Mouse (Mus musculus) splenic B cell, adult 2 months (primary cell): ENCODE data around the gene Atp8a2.
"Not testable (repeated sequence)": the region's sequence is repeated elsewhere in the genome, so short reads cannot be mapped to it uniquely, and the experiment has no call there.

Experiments
- DNase-seq: peaks from one replicate; pipeline ENCODE4 v3.0.0-alpha.2; 2011; ENCODE audit warnings: low read depth, low spot score
- H3K27me3 ChIP-seq: 2 replicates; pipeline ENCODE4 v1.6.1; 2012; ENCODE audit warnings: mild to moderate bottlenecking, low read length, moderate library complexity, mixed read lengths; ENCODE audit not compliant: control insufficient read depth, poor library complexity, insufficient read depth, severe bottlenecking
- H3K36me3 ChIP-seq: 2 replicates; pipeline ENCODE4 v1.6.1; 2012; ENCODE audit warnings: mild to moderate bottlenecking, low read length, moderate library complexity, mixed read lengths; ENCODE audit not compliant: control insufficient read depth, poor library complexity, insufficient read depth, severe bottlenecking

Gene Atp8a2

DNA sequence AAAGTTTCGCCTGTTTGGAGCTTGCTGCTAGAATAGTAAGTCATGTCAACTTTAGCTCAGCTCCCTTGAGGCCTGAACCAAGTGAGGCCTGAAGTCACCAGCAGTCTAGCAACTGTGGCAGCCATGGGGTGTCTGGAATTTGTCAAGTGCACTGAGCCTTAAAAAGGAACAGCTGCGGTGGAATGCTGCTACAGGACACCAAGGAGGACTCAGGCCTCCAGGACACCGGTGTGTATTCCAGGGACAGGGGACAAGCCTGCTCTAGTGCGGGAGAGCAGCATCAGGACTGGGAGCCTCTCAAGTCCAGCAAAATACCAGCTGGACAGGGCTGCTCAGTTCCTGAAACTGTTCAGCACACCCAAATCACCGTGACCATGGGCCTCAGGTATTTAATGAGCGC lies 457.5 kb downstream of the Atp8a2 start:
- Histone ChIP-seq H3K36me3 (no peaks in the 10 kb centered on the region), H3K27me3 (no peaks in the 10 kb centered on the region)
- peak; percentile 2 for DNase-seq

DNA sequence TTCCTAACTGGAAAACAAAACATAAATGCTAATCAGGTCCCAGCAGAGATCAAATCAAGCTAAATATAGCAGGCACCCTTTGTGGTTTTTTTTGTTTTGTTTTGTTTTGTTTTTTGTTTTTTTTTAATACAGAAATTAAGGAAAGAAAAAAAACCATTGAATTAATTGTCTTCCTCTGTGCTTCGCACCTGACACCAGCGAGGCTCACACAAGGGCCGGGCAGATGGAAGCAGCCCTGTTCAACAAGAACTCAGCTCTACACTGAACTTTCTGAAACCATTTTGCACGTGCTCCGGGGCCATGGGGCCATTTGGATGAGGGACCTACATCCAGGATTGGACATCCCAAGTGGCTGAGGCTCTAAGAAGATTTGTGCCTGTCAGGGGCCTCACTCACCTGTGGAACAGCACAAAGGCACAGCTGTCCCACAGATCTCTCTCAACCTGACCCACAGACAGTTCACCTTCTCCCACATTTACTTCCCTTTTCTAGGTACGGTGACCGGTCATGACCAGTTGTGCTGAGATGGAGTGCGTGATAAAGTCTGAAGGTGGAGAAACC lies 459.2 kb downstream of the Atp8a2 start:
- no peak for DNase-seq
- Histone ChIP-seq H3K36me3 (no peaks in the 10 kb centered on the region), H3K27me3 (no peaks in the 10 kb centered on the region)

DNA sequence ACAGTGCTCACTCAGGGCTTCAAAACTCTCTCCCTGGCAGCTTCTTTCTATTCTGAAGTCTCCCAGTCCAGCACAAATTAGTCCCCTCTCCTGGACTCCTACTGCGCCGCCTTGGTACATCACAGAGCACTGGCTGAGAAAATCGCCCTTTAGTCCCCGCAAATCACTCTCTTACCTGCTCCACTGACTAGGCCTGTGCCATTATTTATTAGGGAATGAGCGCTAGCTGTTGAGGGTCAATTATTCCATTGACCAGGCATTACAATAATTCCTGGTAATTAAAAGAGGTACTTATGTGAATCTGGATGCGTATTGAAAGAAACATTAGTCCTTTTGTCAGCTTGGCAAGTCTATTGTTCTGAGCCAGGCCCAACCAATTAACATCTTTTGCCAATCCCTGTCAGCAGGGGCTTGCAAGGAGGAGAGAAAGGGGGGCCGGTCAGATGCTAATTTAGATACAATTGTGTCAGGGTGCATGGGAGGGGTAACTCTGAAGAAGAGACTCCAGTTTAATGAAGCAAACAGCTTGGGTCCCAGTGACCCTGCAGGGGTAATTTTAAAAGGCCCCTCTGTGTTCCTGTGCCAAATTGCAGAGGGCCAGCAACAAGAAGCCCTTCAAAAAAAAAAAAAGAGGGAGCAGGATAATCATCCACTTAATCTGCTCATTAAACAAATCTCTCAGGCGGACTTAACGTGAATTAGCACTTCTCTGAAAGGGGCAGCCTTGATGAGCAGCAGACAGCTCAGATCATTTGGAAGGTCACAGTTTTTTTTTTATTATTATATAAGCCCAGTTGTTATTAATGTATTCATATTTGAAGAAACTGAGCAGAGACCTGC lies 459.9 kb downstream of the Atp8a2 start:
- Histone ChIP-seq H3K36me3 (no peaks in the 10 kb centered on the region), H3K27me3 (no peaks in the 10 kb centered on the region)
- no peak for DNase-seq

DNA sequence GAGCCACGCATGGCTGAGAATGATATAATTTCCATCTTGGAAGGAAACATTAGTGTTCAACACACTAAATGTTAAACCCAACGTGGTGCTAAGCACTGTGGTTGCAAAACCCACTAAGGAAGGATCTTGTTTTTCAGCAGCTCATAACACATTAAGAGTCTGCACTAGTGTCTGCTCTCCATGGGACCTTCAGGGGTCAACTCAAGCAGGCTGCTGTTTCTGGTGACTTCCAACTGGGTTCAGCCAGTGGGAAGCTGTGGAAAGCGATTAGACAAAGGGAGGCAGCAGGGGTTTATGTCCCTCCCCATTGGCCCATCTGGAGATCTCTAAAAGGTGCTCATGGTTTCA lies 467.0 kb downstream of the Atp8a2 start:
- Histone ChIP-seq H3K36me3 (no peaks in the 10 kb centered on the region), H3K27me3 (no peaks in the 10 kb centered on the region)
- no peak for DNase-seq

DNA sequence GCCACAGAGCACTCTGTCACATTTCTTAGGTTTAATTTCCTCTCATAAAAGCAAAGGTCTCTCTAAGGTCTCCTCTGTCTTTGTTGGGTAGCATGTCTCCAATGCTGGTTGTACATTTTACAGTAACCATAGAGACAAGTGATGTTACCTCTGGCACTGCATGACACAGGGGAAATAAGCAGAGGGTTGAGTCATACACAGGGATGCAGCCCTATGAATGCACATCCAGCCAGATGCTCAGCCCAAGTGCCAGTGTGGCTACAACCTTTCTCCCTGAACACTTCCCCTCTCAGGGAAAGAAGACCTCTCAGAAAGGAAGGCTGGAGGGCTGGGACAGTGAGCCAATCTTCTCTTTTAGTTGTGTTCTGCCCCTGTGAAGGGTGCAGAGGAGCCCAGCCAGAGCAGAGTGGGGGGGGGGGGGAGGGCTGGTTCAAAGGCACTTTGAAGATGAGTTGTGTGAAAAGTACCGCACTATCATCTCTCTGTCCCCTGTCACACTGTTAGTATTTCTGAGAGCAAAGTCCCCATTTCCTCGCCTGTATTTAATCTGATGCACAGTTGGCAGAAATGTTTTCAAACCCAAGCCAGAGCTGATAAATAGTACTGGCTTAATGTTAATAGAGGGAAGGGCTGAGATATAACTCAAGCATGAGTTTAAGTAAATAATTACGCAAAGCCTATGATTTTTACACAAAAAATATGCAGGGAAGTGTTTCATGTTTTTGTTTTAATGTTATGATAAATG lies 467.5 kb downstream of the Atp8a2 start:
- no peaks in the 10 kb centered on the region for H3K36me3 ChIP-seq
- no peak for DNase-seq

DNA sequence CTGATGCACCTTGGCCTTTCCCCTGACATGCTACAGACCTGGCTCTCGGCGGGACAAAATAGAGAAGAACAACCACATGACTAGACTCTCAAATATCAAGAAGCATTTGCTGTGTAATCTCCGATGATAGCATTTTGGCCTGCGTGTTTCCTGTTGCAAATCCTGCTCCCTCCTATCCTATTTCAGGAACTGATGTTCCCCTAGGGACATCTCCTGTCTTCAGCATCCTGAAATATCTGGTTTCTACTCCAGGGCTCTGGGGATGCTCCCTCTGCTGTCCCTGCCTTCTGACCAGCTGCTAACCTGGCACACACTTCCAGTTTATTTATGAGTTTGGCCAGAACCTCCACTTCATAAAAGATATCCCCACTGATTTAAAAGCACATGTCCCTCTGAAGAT lies 470.0 kb downstream of the Atp8a2 start:
- no peak for DNase-seq
- H3K36me3 ChIP-seq = no peaks in the 10 kb centered on the region
- no peaks in the 10 kb centered on the region for H3K27me3 ChIP-seq

More for the DNA sequence above, 467.5 kb downstream of the Atp8a2 start:
- H3K27me3 ChIP-seq = no peaks in the 10 kb centered on the region

DNA sequence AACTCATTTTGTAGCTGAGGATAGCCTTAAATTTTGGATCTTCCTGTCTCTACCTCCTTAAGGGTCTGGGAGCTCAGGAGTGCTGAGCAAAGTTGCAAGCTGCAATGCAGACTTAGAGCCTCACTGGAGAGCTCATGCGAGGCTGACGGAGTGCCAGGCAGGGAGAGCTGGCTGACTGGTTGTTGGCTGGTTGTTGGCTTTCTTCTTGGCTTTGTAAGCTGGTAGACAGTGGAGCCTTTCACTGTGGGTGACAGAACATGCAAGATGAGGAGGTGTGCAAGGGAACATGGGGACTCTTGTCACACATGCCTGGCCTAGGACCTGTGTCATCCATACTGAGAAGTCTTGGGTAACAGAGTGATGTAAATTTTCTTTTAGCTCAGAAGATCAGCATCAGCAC lies 473.8 kb downstream of the Atp8a2 start:
- no peak for DNase-seq
- H3K36me3 ChIP-seq = no peaks in the 10 kb centered on the region
- no peaks in the 10 kb centered on the region for H3K27me3 ChIP-seq

DNA sequence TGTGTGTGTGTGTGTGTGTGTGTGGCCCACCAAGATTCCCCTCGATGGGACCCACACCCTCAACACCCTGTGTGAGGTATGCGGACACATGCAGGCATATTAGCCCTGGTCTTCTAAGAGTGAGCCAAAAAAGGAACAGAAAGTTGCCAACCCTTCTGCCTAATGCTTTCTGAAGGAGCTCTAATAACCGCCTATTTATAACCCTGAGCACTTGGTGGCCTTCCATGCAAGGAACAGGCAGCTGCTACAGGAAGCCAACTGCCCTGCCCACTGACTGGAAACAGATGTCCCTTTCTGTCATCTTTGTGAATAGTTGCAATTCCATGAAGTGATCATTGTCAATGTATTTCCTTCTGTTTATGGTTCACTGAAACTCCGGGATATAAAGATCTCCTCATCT lies 475.0 kb downstream of the Atp8a2 start:
- peak; percentile 18 for DNase-seq
- no peaks in the 10 kb centered on the region for H3K36me3 ChIP-seq
- H3K27me3 ChIP-seq = no peaks in the 10 kb centered on the region

DNA sequence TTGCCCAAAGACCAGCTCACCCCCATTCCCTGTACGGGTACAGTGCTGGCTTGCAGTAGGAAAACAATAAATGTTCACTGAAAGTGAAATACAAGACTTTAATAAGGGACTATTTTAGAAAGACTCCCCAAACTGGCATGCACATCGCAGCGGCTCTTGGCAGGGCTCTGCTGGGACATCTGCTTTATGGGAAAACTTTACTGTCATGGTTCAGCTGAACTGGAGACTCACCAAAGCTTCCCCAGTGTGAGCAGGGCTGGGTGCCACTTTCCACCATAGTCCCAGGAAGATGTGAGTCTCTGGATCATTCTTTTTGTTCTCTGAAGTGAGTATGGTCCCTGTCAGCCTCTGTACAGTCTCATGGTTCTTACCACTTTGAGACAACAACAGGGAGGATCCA lies 475.6 kb downstream of the Atp8a2 start:
- no peaks in the 10 kb centered on the region for H3K27me3 ChIP-seq
- no peaks in the 10 kb centered on the region for H3K36me3 ChIP-seq
- DNase-seq = no peak

DNA sequence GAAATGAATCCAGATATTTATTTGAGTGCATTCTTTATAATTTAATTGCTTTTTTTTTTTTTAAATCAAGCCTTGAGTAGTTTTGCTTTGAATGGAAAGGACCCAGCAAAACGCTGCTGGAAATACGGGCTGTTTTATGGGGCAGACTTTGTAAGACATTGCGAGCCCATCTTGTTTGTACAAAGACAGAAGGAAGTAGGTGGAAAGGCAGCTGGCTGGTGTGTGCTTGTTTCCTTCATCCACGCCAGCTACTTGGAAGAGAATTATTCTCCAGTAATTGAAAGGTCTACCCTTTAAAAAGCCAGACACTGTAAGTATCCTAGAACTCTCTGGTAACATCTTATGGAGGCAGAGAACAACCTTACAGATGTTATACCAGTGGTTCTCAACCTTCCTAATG lies 476.6 kb downstream of the Atp8a2 start:
- DNase-seq = no peak
- no peaks in the 10 kb centered on the region for H3K36me3 ChIP-seq
- H3K27me3 ChIP-seq = no peaks in the 10 kb centered on the region

DNA sequence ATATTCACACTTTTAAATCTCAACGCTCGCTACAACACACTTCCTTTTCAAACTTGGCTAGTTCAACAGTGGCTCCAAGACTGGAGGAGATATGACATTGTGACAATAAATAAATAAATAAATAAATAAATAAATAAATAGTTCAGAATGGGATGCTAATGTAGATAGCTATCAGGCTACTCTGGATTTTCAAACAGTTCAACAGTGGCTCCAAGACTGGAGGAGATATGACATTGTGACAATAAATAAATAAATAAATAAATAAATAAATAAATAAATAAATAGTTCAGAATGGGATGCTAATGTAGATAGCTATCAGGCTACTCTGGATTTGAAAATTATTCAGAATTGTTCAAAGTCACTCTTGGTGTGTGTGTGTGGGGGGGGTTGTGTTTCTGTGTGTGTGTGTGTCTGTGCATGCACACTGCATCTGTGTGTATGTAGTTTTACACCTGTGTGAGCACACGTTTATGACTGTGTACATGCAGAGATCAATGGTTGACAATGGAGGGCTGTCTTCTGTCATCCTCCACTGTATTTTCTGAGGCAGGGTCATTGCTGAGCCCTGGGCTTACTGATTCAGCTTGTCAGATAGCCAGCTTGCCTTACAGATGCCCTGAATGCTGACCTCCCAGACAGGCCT lies 480.4 kb downstream of the Atp8a2 start:
- not testable (repeated sequence) for DNase-seq, H3K36me3 ChIP-seq, H3K27me3 ChIP-seq

DNA sequence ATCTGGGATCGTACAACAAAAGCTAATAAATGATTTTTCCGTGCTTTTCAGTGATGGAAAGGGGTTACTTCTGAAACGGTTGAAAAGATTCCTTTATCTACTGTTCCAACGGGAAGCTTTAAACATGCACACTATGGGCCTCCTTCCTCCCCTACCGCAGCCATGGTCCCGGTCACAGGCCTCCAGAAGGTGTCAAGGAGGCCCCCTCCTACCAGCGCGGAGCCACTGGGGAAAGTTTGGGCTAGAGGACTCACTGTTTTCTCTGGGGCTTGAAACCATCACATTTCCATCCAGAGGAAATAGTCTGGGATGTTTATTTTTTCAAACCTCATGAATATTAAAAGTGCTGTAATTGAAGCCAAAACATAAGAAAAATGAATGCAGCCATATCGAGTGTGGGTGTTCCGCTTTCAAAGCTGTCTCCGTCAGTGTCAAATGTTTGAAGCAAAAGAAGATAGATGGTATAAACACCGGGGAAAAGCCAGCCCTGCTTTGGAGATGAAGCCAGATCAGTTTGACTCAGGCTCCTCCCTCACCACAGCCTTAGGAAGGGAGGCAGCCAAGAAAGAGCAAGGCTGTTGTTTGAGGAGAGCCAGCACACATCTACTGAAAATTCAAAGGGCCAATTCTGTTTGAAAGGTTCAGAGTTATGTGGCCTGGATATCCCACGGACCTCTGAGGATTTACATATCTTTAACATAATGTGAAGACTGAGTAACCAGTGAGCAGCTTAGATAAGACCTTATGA lies 481.1 kb downstream of the Atp8a2 start:
- Histone ChIP-seq H3K27me3 (no peaks in the 10 kb centered on the region), H3K36me3 (no peaks in the 10 kb centered on the region)
- DNase-seq = no peak

DNA sequence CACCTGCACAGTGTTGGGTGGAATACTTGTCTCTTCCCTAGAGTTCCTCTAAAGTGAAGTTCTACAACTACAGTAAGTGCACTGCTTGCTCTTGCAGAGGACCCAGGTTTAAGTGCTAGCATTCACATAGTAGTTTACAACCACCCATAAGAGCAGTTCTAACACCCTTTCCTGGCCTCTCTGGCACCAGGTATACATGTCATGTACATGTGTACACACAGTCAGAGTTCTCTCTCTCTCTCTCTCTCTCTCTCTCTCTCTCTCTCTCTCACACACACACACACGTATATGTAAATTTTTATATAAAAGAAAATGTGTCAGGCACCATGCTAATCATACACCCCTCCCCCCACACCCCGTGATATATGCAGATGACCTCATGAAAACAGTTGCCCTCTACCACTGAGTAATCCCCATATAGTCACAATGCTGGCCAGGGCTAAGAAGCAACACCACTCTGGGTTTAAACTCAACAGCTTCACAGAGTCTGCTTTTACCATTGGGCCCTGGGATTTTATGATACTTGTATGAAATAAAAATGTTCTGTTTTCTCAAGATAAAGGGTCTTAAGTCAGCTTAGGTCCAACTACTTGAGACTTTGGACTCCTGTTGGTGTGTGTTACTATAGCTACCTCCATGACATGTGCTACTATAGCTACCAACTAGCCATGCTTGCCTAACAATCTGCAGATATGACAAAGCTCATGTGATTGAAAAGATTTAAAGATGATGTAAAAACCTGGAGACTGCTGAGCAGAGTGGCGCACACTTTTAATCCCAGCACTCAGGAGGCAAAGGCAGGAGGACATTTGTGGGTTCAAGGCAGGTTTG lies 487.3 kb downstream of the Atp8a2 start:
- Histone ChIP-seq H3K27me3 (no peaks in the 10 kb centered on the region), H3K36me3 (no peaks in the 10 kb centered on the region)
- no peak for DNase-seq

DNA sequence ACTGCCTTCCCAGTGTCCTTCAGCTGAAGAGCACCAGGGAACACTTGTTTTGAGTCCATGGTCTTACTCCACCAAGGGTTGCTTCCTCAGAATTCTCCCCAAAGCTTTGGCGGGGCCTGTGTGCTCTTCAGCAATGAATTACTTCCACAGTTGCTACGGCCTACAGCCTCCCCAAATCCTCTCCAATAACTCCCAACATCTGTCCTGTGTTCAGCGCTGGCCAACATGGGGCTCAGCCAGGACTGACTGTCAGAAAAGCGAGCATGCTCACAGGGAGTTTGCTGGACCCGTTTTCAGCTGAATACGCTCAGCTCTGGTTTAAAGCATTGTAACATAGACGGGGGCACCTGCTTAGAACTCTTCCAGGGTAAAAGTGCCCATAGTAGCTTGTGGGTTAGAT lies 489.0 kb downstream of the Atp8a2 start:
- no peak for DNase-seq
- no peaks in the 10 kb centered on the region for H3K36me3 ChIP-seq
- no peaks in the 10 kb centered on the region for H3K27me3 ChIP-seq
